Mouse (Mus musculus) frontal cortex, postnatal 10 days (tissue): ENCODE data around the gene Gjb5.

Experiments
- DNase-seq, 2 experiments: peaks; one replicate each; pipeline ENCODE4 v3.0.0; 2022; ENCODE audit warnings: low spot score in 2 of 2, mixed read lengths in 1 of 2

Gjb5 gene

DNA sequence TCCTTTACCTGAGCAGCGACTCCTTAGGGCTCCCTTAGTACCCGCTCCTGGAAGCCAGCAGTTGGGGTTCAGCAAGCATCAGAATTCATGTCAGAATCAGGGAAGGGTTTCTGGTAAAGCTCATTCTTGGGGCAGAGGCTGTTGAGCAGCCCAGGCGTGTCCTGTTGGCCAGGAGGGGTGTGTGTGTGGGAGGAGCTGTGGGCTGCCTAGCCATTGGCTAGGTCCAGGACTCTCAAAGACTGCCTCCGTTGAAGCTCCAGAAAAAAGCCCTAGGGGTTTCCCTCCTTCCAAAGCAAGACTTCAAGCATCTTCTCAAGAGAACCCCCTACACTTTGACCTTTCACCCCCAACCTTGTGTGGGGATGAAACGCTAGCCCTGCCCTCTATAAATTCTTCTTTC lies at the start of gene Gjb5:
Gene Gjb5, minus strand, starts transcription at position 164 of the 400 bp plus-strand sequence.
- DNase-seq = no peak

DNA sequence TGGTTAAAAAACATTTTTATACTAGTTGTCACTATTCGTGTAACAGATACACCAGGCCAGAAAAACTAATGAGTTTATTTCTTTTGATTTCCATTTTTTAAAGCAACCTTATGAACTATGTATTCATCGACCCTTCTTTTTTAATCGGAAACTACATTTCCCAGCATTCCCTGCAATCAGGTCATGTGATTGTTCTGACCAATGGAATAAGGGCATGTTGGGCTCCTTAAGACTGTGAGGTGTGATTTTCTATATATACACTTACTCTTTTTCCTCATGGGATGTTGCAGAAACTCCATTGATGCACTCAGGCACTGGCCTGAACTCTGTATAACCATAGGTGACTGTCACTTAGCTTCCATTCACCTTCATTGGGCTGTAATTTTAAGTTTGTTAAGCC lies 44.6 kb upstream of the Gjb5 start:
- no peak for DNase-seq

DNA sequence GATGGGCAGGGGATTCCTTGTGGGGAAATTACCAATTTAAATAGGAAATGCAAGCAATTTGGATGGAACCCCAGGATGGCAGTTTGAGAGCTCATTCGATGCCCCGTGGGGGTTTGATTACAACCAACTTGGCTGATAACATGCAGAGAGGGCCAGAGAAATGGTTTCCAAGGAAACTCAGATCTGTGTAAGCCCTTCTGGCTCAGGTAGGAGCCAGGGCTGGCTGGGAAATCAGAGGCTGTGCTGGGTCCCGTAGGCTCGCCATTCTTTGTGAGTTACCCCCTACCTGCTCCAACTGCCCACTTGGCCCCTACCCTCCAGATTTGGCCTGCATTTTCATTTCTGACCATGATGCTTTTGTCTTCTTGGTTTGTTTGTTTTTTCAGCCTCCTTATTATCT lies 44.2 kb upstream of the Gjb5 start:
- DNase-seq = no peak

DNA sequence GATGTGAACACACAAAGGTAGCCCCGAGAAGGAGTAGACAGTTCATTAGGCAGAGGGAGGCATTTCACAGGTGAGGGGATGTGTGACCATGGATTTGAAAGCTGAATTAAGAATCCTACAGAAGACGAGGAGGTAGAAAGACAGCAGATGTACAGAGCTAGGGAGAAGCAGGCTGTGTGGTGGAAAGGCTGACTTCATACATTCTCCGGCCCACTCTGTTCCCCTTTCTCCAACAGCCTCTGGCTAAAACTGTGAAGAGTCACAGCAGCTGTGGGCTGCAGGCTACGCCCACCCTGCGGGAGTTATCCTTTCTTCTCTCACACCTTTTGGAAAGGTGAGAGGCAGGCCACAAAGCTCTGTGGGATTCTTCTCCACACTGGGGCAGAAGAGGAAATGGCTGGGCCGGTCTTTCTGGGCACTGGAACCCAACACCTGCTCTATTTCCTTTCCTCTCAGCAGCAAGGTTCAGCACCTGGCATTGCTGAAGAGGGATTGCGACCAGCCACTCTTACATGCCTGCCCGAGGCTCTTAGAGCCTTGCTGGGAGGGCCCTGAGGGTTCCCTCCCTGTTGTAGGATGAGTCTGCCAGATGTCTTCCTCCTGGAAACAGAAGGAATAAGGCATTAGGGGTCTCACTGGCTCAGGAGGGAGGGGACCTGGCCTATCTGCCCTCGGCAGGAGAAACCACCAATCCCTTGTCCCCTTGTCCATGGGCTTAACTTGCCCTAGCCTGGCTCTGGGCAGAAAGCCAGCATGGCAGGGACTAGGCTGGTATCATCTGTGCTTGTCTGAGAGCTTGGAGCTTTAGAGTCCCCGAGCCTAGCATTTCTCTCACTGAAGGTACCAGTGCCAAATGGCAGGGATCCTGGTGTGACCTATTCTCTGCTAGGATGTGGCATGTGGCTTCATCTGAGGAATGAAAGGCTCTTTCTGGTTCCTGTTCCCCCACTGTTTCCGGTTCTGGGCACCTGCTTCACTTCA lies 42.5 kb upstream of the Gjb5 start:
- DNase-seq = no peak

DNA sequence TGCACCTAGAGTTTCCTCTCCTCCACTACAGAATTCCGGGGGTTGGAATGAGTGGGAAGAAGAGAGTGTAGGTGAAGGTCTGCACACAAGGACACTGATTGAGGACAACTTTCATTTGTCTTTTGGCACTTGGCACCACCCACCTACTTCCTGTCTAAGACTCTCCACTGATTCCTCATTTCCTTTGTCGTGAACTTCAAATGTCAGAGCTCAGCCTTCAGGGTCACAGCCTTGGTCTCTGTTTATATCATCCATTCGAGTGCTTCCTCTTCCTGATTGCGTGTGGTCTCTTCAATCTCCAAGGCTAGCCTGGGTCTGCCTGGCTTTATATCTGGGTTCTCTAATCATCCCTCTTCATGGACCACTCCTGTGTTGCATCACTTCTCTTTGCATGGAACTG lies 37.6 kb upstream of the Gjb5 start:
- DNase-seq = no peak

DNA sequence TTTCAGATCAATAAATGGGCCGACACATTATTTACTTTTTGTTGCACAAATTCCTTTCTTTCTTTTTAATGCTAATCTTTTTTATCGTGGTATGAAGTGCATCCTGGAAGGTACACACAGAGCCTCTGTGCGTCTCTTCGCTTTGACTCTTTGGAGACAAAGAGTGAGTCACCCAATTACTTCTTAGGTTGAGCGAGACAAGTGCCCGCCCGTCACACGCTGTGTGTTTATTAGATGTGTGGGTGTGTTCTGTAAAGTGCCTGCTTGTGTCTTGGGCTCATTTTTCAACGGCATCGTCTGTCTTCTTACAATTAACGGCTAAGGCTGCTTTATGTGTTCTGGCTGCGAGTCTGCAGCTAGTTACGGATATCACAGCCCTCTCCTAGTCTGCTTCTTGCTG lies 31.7 kb upstream of the Gjb5 start:
- no peak for DNase-seq

DNA sequence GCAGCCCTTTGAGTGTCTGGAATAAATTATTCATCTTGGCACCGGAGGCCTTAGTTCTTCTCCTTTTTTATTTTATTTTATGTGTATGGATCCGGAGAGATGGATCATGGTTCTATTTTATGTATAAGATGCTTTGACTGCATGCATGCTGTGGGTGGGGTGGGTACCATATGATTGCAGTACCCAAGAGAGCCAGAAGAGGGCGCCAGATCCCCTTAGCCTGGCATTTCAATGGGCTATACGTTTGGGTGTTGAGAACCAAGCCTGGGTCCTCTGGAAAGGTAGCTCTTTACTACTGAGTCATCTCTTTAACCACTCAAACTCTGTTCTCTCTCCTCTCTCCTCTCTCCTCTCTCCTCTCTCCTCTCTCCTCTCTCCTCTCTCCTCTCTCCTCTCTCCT lies 19.4 kb upstream of the Gjb5 start:
- no peak for DNase-seq

DNA sequence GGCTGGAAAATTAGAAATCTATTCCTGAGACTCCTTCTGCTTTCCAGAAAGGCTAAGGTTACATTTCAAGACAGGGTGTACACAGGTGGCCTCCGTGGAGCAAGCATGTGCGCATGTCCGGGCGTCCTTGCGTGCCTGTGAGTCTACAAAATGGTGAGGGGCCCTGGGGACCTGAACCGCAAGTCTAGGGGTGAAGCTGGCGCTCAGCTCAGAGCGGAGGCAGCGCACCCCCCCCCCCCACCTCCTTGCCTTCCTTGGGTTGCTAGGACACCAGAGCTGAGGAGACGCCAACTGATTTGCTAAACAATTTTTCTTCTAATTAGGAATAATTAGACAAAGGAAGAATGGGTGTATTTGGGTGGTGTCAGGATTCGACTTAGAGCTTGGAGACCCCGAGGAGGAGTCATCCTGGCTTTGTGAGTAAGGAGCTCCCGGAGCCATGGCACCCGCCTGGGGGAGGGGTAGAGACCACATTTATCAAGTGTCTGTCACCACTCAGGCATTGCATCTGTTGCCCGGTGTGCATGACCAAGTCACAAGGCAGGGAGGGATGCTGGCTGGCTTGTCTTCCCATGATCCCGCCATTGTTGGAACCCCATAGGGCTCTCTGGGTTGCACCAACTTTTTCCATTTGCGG lies 17.7 kb upstream of the Gjb5 start:
- no peak for DNase-seq

DNA sequence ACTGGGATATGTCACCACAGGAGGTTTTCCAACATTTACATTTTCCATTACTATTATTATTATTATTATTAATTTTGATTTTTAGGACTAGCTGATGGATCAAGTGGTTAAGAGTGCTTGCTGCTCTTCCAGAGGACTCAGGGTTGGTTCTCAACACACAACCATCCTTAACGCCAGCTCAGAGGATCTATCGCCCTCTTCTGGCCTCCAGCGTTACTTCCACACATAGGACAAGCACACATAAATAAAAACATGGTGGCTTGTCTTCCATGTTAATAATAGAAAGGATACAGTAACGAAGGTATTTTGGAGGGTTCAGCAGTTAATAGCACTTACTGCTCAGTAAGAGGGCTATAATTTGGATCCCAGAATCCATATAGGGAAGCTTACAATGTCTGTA lies 16.7 kb upstream of the Gjb5 start:
- no peak for DNase-seq

DNA sequence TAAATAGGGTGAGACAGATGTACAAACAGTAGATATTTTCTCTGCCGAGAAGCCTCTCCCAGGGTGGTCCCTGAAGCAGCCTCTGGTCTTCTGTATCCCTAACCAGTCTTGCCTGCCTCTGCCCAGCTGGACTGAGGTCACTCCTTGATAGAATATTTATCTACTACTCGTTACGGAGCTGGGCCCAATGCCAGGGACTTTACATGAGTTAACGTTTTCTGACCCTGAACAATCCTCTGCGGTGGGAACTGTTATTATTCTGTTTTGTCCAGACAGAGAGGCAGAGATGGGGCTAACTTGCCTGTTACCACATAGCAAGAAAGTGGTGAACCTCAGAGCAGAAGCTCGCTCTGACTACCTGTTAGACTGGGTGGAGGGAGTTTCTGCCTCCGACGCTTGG lies 15.5 kb upstream of the Gjb5 start:
- no peak for DNase-seq

DNA sequence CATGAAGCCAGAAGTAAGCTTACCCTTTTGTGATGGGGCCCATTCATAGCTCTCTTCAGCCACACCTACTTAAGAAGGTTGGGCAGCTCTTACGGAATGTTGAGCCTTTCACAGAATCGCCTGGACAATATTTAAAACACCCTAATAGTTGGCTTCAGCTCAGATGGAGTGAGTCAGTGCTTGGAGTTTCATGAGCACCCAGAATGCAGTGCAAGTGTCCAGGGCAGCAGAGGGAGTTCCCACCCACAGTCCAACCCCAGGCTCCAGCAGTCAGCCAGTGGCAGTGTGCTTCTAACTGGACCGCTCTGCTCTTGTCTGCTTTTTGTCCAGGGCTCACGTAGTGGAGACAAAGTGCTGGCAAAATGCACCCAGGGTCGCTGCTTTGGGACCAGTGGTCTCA lies 13.6 kb upstream of the Gjb5 start:
- no peak for DNase-seq

DNA sequence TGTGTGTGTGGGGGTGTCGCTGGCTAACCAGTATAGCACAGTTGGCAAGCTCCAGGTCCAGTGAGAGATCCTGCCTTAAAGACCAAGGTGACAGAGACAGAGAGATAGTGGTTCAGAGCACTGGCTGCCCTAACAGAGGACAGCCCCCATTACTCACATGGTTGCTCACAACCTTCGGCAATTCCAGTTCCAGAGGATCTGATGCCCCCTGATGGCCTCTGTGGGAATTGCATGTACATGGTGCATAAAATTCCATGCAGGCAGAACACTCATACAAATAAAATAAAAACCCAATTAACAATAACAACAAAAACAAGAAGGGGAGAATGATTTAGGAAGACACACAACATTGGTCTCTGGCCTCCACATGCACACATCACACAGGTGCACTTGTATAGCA lies 12.5 kb upstream of the Gjb5 start:
- DNase-seq = no peak

DNA sequence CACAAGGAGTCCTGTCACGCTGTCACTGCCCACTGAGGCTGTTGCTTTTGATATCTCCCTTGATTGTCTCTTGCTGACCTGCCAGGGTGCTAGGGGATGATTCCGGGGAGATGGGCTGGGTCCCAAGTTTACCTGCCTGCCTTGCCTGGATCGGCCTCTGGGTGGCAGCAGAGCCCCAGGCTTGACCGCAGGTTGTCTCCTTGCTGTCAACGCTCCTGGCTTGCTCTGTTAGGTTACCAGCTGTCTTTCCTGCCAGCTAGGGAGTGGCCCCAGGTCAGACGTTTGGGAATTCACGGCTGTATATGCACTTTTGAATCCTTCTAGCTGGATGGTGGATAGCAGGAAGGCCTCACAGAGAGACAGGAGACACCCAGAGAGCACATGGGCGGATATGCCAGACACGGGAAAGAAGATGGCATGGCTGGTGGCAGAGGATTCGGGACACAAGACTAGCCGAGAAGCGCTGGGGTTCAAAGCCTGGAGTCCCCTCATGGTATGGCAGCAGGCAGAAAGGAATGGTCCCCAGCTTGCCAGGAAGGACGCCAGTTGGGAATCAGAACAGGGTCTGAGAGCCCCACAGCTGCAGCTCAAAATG lies 10.5 kb upstream of the Gjb5 start:
- peak in 1 of 2 experiments; percentile 69 for DNase-seq

DNA sequence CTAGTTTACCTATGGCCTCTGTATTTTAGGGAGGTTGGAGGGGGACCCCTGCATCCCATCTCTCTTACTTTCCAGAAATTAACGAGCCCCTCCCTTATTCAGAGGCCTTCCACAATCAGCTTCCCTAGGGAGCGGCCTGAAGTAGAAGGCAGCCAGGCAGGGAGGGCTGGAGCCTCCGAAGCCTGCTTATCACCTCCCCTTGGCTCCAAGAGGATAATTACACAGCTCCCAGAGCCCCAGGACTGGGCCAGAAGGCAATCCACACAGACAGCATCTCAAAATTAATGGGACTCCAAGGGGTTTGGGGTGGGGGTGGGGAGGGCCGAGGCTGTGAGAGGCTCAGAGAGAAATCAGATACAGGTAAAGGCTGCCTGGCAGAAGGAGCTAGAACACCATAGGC lies 7.9 kb upstream of the Gjb5 start:
- DNase-seq = no peak

DNA sequence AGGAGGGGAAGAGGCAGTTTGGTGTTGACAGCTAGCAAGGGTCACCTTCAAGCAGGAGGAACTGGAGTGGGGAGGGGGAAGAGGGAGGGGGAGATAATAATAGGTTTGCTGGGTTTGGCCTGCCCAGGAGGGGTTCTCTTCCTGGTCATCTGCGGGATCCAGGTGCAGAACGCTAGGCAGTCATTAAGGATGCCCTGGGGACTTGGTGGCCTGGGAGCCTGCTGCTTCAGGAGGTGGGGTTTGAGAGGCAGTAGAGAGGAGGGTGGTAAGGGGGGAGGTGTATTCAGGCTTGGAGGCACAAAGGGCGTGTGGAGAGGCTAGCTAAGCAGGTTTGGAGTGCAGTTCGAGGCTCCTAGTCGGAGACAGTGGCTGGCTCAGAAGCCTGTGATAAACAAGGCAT lies 7.5 kb upstream of the Gjb5 start:
- DNase-seq = no peak

DNA sequence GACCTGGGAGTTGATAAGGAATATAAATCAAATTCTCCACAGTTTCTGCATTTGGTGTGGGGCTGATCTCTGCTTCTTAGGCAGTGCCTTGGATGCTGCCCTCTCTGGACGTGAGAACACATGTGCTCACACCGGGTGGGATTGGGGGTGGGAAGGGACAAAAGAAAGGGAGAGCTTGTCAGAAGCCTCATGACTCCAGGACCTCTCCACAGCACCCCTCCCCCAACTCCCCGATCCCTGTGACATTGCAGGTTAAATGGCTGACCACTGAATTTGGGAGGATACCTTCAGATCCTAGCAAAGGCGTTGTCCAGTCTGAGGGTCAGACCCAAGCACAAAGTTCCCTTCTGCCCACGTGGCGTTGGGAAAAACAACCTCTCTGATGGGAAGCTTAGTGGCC lies 6.5 kb upstream of the Gjb5 start:
- no peak for DNase-seq

DNA sequence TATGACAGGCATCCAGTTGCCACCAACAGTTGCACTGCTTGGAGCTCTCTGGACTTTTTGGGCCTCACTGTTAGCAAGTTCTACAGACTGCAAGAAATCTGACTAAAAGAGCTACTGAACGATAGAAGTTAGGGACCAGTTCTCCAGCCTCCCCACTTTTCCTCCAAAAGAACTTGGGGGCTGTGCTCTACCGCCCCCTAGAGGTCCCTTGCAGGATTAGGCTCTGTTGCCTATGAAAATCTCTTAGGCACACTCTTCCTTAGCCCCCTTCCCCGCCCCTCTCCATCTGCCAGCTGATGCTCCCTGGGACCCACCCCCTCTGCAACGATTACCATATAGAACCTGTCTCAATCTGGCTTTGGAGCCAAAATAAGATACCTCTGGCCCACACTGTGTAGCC lies 5.3 kb upstream of the Gjb5 start:
- DNase-seq = no peak

DNA sequence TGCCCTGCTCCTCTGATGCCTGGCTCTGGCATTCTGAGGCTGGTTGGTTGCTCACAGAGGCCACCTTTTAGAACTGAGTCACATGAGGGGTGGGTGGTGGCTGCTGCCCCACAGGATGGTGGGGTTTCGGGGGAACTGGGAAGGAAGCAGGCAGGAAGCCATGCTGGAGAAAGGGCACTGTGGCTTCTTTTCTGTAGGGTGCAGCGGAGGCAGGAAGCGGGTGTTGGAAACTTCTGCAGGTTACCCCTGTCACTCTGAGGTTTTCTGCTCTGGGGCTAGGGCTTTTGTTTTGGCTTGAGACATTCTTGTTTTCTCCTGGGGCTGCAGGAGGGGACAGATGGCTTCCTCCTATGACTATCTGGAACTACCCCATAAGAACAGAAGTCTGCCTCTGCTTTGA lies 4.5 kb upstream of the Gjb5 start:
- no peak for DNase-seq

DNA sequence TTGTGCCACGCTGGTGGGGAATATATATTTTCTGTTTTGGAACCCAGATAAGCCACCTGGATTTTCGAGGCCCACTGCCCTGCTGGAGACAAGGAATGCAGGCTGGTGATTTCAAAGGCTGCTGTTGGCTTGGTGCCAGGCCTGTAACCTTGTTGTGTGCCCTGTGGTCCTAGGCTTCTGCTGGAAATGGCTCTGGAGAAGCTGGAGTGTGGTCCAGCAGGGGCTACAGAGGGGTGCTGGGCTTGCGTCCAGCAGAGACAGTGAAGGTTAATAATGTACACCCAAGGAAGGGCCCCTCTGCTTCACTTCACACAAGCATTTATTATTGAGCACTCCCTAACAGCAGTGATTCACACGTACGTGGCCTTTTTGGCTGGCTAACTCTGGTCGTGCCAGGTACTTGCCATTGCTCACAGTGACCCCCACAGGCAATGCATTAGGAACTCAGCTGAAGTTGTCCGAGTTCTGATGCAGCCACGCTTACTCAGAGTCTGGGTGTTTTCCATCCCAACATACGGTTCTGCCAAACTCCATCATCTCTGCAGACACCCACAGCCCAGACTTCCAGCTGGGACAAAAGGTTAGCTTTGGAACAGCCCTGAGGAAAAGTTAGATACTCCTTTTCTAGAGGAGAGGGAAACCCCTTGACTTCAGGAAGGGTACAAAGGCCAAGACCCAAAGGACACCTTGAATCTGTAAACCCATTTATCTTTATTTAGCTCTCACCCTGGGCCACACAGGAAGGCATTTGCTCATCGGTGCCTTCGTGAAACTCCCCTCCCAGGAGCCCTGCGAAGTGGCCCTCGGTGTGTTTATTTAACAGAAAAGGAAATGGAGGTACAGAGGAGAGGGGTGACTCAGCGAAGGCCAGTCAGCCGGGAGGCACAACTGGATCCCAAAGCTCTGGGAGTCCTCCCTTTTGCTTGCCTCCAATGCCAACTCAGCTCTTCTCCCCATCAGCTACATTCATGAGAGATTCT lies 3.2 kb downstream of the Gjb5 start:
- no peak for DNase-seq

DNA sequence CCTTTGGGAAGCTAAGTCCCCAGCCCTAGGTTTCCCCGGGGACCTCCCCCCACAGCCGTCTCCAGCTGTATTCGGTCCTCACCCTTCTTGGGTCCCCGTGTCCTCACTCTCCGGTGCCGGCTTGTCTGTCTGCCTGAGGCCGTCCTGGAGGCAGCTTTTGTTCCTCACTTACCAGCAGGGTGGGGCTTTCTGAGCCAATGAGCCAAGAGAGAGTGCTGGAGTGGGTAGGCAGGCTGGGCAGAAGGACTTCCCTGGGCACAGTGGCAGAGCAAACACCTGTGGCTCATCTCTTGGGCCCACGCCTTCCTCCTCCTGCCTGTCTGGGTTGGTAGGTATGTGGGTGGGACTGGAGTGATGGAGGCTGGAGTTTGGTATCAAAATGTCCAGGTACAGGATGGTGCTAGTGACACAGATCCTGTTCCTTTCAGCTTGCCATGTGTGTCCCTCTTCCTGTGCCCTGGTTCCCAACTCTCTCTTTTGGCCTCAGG lies 4.0 kb downstream of the Gjb5 start, which contains the start of gene Gjb4:
Gene Gjb4, minus strand, starts transcription at position 131 of the 488 bp plus-strand sequence.
- DNase-seq = no peak

DNA sequence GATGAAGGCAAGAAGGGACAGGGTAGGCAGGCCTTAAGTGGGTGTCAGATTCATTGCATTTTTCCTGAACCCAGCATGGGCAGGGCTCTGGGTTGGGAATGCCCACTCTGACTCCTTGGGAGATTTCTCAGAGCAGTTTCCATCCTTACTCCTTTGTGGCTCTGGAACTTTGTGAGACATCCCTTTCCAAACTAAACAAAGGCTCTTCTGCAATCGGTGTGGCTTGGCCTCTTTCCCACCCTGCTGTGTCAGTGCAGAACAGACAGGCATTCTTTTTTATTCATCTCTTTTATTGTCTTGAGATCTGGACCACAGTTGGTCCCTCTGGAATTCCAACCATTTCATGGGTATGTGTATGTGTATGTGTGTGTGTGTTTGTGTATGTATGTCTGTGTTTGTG lies 5.4 kb downstream of the Gjb5 start:
- DNase-seq = no peak
